Mouse (Mus musculus): Measurements from ENCODE around the gene Spata31d1d. TPM values are rescaled to one million over a fixed set of nuclear protein-coding genes. Genes with fewer than 3 reads are reported as not detected.
A peak's percentile ranks its signal among the peaks of the same experiment; 100 is the strongest.
"Not testable (repeated sequence)": the region's sequence is repeated elsewhere in the genome, so short reads cannot be mapped to it uniquely, and the experiment has no call there.

Spata31d1d gene
- total RNA-seq, 4 experiments from 2014 or later, result not detected

GRCm38 (mm10) chr13:59733936-59734335 lies 2.4 kb upstream of the Spata31d1d start:
- no peak for DNase-seq (ENCODE audit: low spot score in 2 of 2)

GRCm38 (mm10) chr13:59728378-59729093 lies 3.0 kb downstream of the Spata31d1d start:
- DNase-seq (ENCODE audit: low spot score in 2 of 2), result peak; percentile 50 to 56

GRCm38 (mm10) chr13:59726139-59726867 lies 5.2 kb downstream of the Spata31d1d start:
- DNase-seq (ENCODE audit: low spot score in 2 of 2), result no peak

GRCm38 (mm10) chr13:59722089-59722488 lies 9.5 kb downstream of the Spata31d1d start:
- not testable (repeated sequence) for DNase-seq (ENCODE audit: low spot score in 2 of 2)

GRCm38 (mm10) chr13:59719475-59719874 lies 12.1 kb downstream of the Spata31d1d start:
- no peak for DNase-seq (ENCODE audit: low spot score in 2 of 2)

GRCm38 (mm10) chr13:59718857-59719440 lies 12.6 kb downstream of the Spata31d1d start:
- not testable (repeated sequence) for DNase-seq (ENCODE audit: low spot score in 2 of 2)

- no peak for DNase-seq (ENCODE audit: low spot score in 2 of 2)
Measured at GRCm38 (mm10) chr13:59713710-59714109, 17.8 kb downstream of the Spata31d1d start.

GRCm38 (mm10) chr13:59711984-59712383 lies 19.6 kb downstream of the Spata31d1d start, which contains the start of gene Spata31d1b:
Gene Spata31d1b (plus strand): TSS chr13:59712284.
- DNase-seq (ENCODE audit: low spot score in 2 of 2), result not testable (repeated sequence)

GRCm38 (mm10) chr13:59710230-59710629 lies 21.3 kb downstream of the Spata31d1d start, which contains the start of gene Spata31d1a:
Gene Spata31d1a (minus strand): TSS chr13:59710330.
- DNase-seq (ENCODE audit: low spot score in 2 of 2), result no peak

GRCm38 (mm10) chr13:59704562-59704961 lies 27.0 kb downstream of the Spata31d1d start:
- DNase-seq (ENCODE audit: low spot score in 2 of 2), result no peak

- DNase-seq (ENCODE audit: low spot score in 2 of 2), result no peak
Measured at GRCm38 (mm10) chr13:59703514-59703913, 28.0 kb downstream of the Spata31d1d start.

GRCm38 (mm10) chr13:59700137-59700536 lies 31.4 kb downstream of the Spata31d1d start:
- not testable (repeated sequence) for DNase-seq (ENCODE audit: low spot score in 2 of 2)

- DNase-seq (ENCODE audit: low spot score in 2 of 2), result no peak
Measured at GRCm38 (mm10) chr13:59699131-59699530, 32.4 kb downstream of the Spata31d1d start.

GRCm38 (mm10) chr13:59695781-59696180 lies 35.8 kb downstream of the Spata31d1d start:
- DNase-seq (ENCODE audit: low spot score in 2 of 2), result no peak

- no peak for DNase-seq (ENCODE audit: low spot score in 2 of 2)
Measured at GRCm38 (mm10) chr13:59694008-59694407, 37.5 kb downstream of the Spata31d1d start, which contains the start of gene 4921517D22Rik. Gene 4921517D22Rik (minus strand): TSS chr13:59694108.

GRCm38 (mm10) chr13:59691478-59691877 lies 40.1 kb downstream of the Spata31d1d start:
- no peak for DNase-seq (ENCODE audit: low spot score in 2 of 2)

GRCm38 (mm10) chr13:59690576-59690975 lies 41.0 kb downstream of the Spata31d1d start:
- no peak for DNase-seq (ENCODE audit: low spot score in 2 of 2)

GRCm38 (mm10) chr13:59689843-59690242 lies 41.7 kb downstream of the Spata31d1d start:
- DNase-seq (ENCODE audit: low spot score in 2 of 2), result no peak

GRCm38 (mm10) chr13:59689313-59689712 lies 42.2 kb downstream of the Spata31d1d start:
- DNase-seq (ENCODE audit: low spot score in 2 of 2), result no peak

GRCm38 (mm10) chr13:59688338-59688770 lies 43.2 kb downstream of the Spata31d1d start:
- no peak for DNase-seq (ENCODE audit: low spot score in 2 of 2)

- no peak for DNase-seq (ENCODE audit: low spot score in 2 of 2)
Measured at GRCm38 (mm10) chr13:59685236-59685635, 46.3 kb downstream of the Spata31d1d start.

- DNase-seq (ENCODE audit: low spot score in 2 of 2), result no peak
Measured at GRCm38 (mm10) chr13:59682629-59683028, 48.9 kb downstream of the Spata31d1d start.
